In genomic region chr15:89724356-89724755, GRCm38 (mm10) we compare ENCODE assay signal across 17 mouse cellular contexts.
DNase-seq lines count a peak whose midpoint lies in the region; ATAC-seq and TF ChIP-seq lines count a peak whose summit lies in the region.
"Had no signal": no experiment of that assay in that cellular context is flagged by ENCODE, and none has a peak within 500 bp of the region (broad histone marks: within the 10 kb centered on the region; RNA-seq: fewer than 3 reads in every experiment).

No protein-coding gene starts in this region.

- ATAC-seq in heart, embryonic 14.5 days (ENCODE audit: insufficient number of reproducible peaks, insufficient read depth, low FRiP score, low read depth), result no peak
- no peak for ATAC-seq in heart, embryonic 11.5 days (replicated peaks; ENCODE audit: insufficient number of reproducible peaks, low FRiP score, low TSS enrichment)
- ATAC-seq in kidney, postnatal 0 days (replicated peaks; ENCODE audit: low FRiP score, low read depth), result no peak

- no peaks in the 10 kb centered on the region; a peak in 1 of 4 replicates for H3K4me1 ChIP-seq in heart, embryonic 14.5 days (ENCODE audit: control insufficient read depth in 2 of 2, insufficient read depth in 2 of 2, low read length in 2 of 2)
- H3K4me1 ChIP-seq in heart, embryonic 11.5 days (ENCODE audit: control insufficient read depth, insufficient read depth, low read length), result no peaks in the 10 kb centered on the region
- no peaks in the 10 kb centered on the region for H3K4me1 ChIP-seq in kidney, postnatal 0 days (replicated peaks; ENCODE audit: insufficient read depth, low read length)
- H3K4me1 ChIP-seq: heart, embryonic 12.5 days; liver, embryonic 13.5 days; megakaryocyte, embryonic 14.5 days had no signal

- no peaks in the 10 kb centered on the region for H3K27me3 ChIP-seq in heart, embryonic 14.5 days (ENCODE audit: control insufficient read depth, insufficient read depth, low read length)
- no peaks in the 10 kb centered on the region for H3K27me3 ChIP-seq in heart, embryonic 11.5 days (ENCODE audit: control insufficient read depth, insufficient read depth, low read length)
- no peaks in the 10 kb centered on the region for H3K27me3 ChIP-seq in kidney, postnatal 0 days (ENCODE audit: insufficient read depth, low read length)
- H3K27me3 ChIP-seq: heart, embryonic 12.5 days; liver, embryonic 13.5 days; megakaryocyte, embryonic 14.5 days had no signal

- no peak overlapping the region for H3K4me3 ChIP-seq in heart, embryonic 14.5 days (ENCODE audit: control insufficient read depth in 1 of 2, insufficient read depth in 1 of 2, low read depth in 1 of 2, low read length in 2 of 2)
- H3K4me3 ChIP-seq in heart, embryonic 11.5 days (ENCODE audit: low read depth, low read length), result no peak overlapping the region
- H3K4me3 ChIP-seq in kidney, postnatal 0 days (replicated peaks; ENCODE audit: low read depth, low read length), result no peak overlapping the region
- H3K4me3 ChIP-seq: heart, embryonic 12.5 days; liver, embryonic 13.5 days; megakaryocyte, embryonic 14.5 days had no signal

- DNase-seq in kidney, postnatal 0 days (ENCODE audit: low spot score), result peak; percentile 18
- no peak for DNase-seq in kidney, adult 11 months
- peak; percentile 19 for DNase-seq in ES-CJ7 (ENCODE audit: low read depth, low spot score)
- DNase-seq in brain, adult 2 months (ENCODE audit: low read depth, low spot score), result peak; percentile 72
- DNase-seq in T-cell, adult 2 months (ENCODE audit: low spot score), result no peak
- DNase-seq: adrenal gland, postnatal 25 days; B cell, adult 2 months; cerebellum, postnatal 14 days; gastrocnemius, postnatal 14 days; liver, embryonic 13.5 days; lung, postnatal 10 days; right cerebral cortex, postnatal 14 days; thymus, postnatal 36 days had no signal

- H3K9me3 ChIP-seq in heart, embryonic 14.5 days (ENCODE audit: control insufficient read depth, low read length), result no peaks in the 10 kb centered on the region
- H3K9me3 ChIP-seq in heart, embryonic 11.5 days (replicated peaks; ENCODE audit: control insufficient read depth, low read length), result no peaks in the 10 kb centered on the region
- H3K9me3 ChIP-seq in kidney, postnatal 0 days (replicated peaks; ENCODE audit: low read length), result no peaks in the 10 kb centered on the region
- H3K9me3 ChIP-seq: heart, embryonic 12.5 days had no signal

- no peak overlapping the region for H3K9ac ChIP-seq in heart, embryonic 14.5 days (ENCODE audit: low read length)
- no peak overlapping the region for H3K9ac ChIP-seq in heart, embryonic 11.5 days (ENCODE audit: low read depth, low read length)
- no peak overlapping the region for H3K9ac ChIP-seq in kidney, postnatal 0 days (ENCODE audit: low read depth, low read length)
- H3K9ac ChIP-seq: heart, embryonic 12.5 days; liver, embryonic 13.5 days had no signal

- WGBS in heart, embryonic 14.5 days, result 53% methylated on average over 12 of the region's 12 CpGs
- WGBS in heart, embryonic 11.5 days (ENCODE audit: insufficient replicate concordance), result 57% methylated on average over 12 of the region's 12 CpGs
- WGBS in kidney, postnatal 0 days, result 64% methylated on average over 12 of the region's 12 CpGs

- peak overlapping the region; percentile 29 for H3K4me2 ChIP-seq in heart, embryonic 14.5 days (ENCODE audit: low read length)
- H3K4me2 ChIP-seq in heart, embryonic 11.5 days, result no peak overlapping the region
- peak overlapping the region; percentile 21; the same call in 1 of the 2 replicates for H3K4me2 ChIP-seq in kidney, postnatal 0 days (ENCODE audit: low read length)
- H3K4me2 ChIP-seq: heart, embryonic 12.5 days; liver, embryonic 13.5 days had no signal

- no peak overlapping the region for H3K27ac ChIP-seq in heart, embryonic 14.5 days (replicated peaks in 1 of 2; ENCODE audit: control insufficient read depth in 1 of 2, insufficient read depth in 1 of 2, low read depth in 2 of 2, low read length in 2 of 2)
- no peak overlapping the region for H3K27ac ChIP-seq in heart, embryonic 11.5 days (ENCODE audit: low read depth, low read length)
- H3K27ac ChIP-seq in kidney, postnatal 0 days, result no peak overlapping the region
- H3K27ac ChIP-seq: liver, embryonic 13.5 days had no signal

- no peaks in the 10 kb centered on the region for H3K36me3 ChIP-seq in heart, embryonic 14.5 days (ENCODE audit: control insufficient read depth, insufficient read depth, low read length)
- no peaks in the 10 kb centered on the region for H3K36me3 ChIP-seq in heart, embryonic 11.5 days (ENCODE audit: control insufficient read depth, insufficient read depth, low read length)
- no peaks in the 10 kb centered on the region for H3K36me3 ChIP-seq in kidney, postnatal 0 days (ENCODE audit: insufficient read depth, low read length)
- H3K36me3 ChIP-seq: heart, embryonic 12.5 days; liver, embryonic 13.5 days had no signal

- no peak for TF ChIP-seq CTCF in kidney, postnatal 0 days (IDR thresholded peaks at IDR 0.05; ENCODE audit: low read depth)

Comparison
In these comparisons a context has a peak if more than half of its experiments do, and no peak if none do; other contexts are left out.
1. DNase-seq: peak in kidney, postnatal 0 days (single experiment), ES-CJ7 (single experiment) and brain, adult 2 months (single experiment); none in kidney, adult 11 months (single experiment) and T-cell, adult 2 months (single experiment).